Mouse (Mus musculus) natural killer cell, adult 2 months (primary cell): Measurements from ENCODE around the gene Gm14743.
"Not testable (repeated sequence)": the region's sequence is repeated elsewhere in the genome, so short reads cannot be mapped to it uniquely, and the experiment has no call there.

Source experiments
- DNase-seq, 2 experiments: peaks; one replicate each; pipeline ENCODE4 v3.0.0; 2022; ENCODE audit warnings: low spot score in 2 of 2

Gene Gm14743

GRCm38 (mm10) chrX:78245821-78246220 lies at the start of gene Gm14743:
Gm14743 (minus strand) TSS chrX:78245921.
- not testable (repeated sequence) for DNase-seq

DNA sequence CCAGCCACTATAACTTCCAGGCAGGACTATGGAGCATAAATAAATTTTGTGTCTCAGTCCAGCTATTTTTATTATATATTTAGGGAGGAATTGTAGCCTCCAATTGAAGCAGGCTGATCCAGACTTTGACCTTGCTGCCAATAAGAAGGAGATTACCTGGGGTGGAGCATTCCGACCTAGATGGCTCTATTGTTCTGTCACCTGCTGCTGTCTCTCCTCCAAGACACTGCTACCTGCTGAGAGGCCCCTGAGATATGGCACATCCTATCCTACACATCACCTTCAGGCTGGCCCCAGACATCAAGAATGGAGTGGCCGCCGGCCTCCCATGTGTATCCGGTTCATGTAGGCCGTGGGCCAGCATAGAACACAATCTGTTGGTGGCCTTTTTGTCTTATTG lies 42.9 kb downstream of the Gm14743 start:
- no peak for DNase-seq

DNA sequence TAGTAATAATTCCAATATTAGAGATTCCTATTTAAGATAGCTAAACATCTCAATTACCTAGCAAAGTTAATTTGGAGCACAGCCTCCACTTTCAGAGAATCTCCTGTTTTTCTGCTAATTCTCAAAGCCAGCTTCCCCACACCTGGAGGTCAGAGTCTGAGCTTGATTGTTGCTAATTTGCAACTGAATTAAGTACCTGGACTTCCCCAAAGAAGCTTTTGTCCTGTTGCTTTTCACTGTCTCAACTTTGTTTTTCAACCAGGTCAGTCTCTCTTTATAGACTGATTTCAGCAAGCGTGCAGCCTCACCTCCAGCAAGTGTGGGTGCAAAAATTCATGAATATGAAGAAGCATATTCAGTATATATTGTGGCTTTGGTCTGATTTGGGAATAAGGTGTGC lies 43.5 kb downstream of the Gm14743 start:
- DNase-seq = not testable (repeated sequence)
